Mouse (Mus musculus) adrenal gland, adult 8-10 months (tissue): ENCODE data around the gene Aifm3. TPM values are rescaled to one million over a fixed set of nuclear protein-coding genes. Genes with fewer than 3 reads are reported as not detected.

Source experiments
- DNase-seq: peaks from one replicate; pipeline ENCODE4 v3.0.0; 2022
- total RNA-seq, 4 experiments: library from RNA; stranded (reverse); gene quantifications; 2 replicates each; pipeline ENCODE4 v1.2.4; 2022

Aifm3 gene
- total RNA-seq: 10 to 100 TPM in 3 of 4 experiments, 1 to 10 TPM in 1; 7.9 to 47.0 (median 29.0) TPM

DNA sequence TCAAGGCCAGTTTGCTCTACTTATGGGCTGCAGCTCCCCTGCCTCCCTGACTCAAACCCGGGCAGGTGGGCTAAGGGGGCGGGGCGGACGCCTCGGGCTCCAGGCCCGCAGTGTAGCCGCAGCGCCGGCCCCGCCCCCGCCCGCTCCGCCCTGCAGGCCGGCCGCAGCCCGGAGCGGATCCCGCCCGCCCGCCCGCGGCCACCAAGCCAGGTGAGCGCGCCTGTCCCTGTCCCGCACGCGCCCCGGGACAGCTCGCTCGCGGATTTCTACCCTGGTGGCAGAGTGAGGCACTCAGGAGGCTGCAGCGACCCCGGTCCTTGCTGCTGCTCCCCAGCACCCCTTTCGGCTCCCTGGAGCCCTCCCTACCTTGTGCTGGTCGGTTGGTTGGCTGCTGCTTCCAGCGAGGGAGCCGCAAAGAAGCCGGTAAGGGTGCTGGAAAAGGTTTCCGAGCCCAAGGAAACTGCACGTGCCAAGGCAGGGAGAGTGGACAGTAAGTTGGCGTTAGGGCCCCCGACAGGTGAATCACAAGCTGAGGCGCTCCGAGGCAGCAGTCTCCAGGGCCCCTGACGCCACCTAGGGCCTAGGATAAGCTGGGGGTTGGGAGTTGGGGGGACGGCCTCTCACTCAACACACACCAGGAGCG is at the start of gene Aifm3:
Aifm3 (plus strand) TSS at position 143 of the 643 bp plus-strand sequence.
- no peak for DNase-seq

DNA sequence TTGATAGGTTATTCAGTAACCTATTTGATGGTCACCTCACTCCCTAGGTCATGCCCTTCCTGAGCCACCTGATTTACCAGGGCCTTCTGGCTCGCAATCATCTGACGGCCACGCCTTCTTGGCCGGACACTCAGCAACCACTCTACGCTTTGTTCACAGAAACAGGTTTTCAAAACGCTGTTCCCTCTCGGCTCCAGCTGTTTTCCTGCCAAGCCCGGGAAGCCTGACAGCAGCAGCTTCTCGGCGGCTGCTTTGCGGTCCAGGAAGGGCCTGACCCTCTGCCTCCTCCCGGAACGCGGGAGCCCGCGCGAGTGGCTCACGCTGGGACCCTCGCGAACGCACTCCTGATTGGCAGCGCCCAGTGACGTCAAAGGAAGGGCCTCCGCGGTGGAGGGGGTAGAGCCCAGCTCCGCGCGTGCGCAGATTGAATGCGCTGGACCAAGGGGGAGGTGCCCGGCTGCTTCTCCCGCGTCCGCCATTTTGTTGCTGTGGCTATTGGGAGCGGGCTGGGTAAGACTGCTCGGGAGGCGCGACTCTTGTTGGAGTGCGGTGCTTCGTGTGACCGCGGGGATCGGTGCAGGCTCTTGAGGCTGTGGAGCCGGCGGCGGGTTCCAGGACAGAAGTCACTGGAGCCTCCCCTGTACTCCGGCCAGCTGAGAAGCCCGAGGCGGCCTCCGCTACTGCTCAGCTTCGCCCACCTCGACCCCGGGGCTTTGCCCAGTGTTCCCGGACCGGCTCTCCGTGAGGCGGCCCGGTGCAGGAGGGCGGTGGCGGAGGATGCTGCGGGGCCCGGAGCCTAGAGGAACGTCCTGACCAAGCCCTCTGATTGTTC is 37.7 kb upstream of the Aifm3 start, which contains the start of gene Crkl:
Crkl (plus strand) TSS at position 447 of the 832 bp plus-strand sequence.
- peak; percentile 97 for DNase-seq

DNA sequence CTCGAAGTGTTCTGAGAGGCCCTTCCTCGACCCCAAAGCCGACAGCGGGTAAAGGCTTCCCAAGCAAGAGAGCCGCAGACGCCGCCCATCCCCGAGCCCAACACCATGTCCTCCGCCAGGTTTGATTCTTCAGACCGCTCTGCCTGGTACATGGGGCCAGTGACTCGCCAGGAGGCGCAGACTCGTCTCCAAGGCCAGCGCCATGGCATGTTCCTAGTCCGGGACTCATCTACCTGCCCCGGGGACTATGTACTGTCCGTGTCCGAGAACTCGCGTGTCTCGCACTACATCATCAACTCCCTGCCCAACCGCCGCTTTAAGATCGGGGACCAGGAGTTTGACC is 37.1 kb upstream of the Aifm3 start:
- peak; percentile 37 for DNase-seq

DNA sequence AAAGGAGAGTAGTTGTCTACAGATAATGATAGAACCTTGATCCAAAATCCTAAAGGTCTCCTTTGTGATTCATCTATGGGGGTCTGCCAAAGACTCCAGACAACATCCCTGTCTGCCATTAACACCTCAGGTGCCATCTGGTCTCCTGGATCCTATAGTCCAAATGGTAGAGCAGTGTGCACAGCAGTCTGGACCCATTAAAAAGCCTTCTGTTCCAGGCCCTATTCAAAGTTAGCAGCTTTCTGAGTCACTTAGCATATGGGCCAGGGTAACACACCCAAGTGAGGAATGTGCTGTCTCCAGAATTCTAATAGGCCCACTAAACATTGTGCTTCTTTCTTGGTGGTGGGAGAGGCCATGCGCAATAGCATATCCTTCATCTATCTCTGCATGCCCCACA is 32.5 kb upstream of the Aifm3 start:
- no peak for DNase-seq

DNA sequence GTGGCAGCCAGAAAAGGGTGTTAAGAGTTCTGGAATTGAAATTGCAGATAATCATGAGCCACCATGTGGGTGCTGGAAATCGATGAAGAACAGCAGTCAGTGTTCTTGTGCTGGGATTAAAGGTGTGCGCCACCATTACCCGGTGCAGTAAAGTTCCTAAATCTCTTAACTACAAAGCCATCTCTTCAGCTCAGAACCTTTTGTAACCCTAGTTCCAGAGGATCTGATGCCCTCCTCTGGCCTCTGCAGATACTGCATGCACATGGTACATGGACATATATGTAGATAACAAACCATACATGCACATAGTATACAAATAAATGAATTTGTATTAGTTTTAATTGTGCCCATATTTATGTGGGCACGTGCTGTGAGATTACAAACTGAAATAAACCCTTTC is 29.2 kb upstream of the Aifm3 start:
- no peak for DNase-seq

DNA sequence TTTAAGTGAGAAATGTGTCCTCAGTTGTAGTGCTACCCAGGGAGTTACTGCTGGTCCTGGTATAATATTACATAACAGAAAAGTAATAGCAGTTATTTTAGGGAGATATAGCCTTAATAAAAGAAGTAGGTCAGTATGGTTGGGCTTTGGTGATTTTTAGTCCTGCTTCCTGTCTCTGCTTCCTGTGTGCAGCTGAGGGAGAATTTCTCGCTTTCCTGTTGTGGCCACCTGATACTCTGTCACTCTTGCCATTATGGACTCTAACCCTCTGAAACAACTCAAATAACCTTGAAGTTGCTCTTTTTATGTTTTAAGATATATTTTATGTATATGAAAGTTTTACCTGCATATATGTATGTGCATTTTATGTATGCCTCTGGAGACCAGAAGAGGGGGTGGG is 27.8 kb upstream of the Aifm3 start:
- no peak for DNase-seq

DNA sequence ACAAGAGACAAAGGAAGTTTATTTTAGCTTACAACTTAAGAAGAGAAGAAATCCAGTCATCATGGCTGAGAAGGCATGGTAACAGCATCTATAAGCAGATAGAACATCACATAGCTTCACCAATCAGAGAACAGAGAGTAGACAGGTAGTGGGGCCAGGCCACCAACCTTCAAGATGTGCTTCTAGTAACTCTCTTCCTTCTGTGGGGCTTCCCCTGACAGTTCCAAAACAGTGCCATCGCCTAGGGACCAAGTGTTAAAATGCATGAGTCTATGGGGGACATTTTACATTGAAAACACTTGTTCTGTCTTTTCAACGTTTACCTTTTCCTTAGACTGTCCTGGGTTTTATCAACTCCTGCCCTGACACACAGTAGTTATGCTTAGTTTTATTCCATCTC is 26.2 kb upstream of the Aifm3 start:
- DNase-seq: no peak

DNA sequence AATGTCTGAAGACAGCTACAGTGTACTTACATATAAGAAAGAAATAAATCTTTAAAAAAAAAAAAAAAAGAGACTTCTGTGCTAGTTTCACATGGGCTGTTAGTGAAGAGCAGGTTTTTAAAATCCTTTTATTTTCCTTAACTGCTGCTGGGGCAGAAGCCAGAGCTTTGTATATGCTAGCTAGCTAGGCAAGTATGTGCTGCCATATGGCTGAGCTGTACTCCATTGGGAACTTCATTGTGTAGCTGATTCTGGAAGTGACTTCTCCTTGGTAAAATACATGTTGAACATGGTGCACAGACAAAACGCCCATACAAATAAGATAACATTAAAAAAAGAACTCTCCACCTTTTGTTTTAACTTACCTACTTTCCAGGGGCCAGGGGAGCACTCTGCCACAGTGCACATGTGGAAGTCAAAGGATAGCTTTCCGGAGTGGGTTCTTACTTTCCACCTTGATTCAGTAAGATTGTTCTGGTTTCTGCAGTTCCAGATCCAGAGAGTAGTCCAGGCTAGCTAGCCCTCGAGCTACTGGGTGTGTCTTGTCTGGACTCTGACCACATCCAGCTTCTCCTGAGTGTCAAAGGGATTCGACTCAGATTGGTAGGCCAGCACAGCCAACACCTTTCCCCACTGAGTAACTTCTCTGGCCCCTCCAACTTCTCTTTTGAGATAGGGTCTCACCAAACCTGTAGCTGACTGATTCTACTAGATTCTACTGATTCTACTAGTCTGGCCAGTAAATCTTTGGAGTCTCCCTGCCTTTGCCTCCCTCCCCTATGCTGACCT is 22.3 kb upstream of the Aifm3 start:
- DNase-seq: no peak

DNA sequence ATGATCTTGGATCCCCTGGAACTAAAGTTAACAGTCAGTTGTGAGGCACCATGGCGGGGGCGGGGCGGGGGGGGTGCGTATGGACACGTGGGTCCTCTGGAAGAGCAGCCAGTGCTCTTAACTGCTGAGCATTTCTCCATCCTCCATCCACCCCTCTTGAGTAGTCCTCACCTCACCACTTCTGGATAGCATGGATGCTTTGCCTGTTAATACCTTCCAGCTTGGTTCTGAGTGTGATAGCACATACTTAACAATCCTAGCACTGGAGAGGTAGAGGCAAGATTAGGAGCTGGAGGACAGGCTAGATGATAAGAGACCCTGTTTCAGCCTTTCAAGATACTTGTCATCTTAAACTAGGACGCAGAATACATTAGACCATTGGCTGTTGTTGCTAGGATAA is 16.9 kb upstream of the Aifm3 start:
- no peak for DNase-seq

DNA sequence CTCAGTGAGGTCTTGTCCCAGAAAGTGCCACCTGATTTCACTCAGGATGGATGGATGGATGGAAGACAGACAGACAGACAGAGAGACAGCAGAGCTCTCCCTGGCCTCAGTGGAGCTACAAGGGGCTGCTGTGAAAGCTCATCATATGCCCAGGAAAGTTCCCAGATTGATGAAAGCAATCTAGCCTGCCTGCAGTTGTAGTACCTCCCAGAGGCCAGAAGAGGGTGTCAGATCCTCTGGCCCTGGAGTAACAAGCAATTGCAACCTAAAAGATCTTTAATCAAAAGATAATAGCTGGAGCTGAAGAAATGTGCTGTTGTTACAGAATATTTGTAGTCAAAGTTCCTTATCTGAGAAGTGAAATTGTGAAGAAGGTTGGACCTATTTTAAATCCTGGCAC is 15.3 kb upstream of the Aifm3 start:
- no peak for DNase-seq

DNA sequence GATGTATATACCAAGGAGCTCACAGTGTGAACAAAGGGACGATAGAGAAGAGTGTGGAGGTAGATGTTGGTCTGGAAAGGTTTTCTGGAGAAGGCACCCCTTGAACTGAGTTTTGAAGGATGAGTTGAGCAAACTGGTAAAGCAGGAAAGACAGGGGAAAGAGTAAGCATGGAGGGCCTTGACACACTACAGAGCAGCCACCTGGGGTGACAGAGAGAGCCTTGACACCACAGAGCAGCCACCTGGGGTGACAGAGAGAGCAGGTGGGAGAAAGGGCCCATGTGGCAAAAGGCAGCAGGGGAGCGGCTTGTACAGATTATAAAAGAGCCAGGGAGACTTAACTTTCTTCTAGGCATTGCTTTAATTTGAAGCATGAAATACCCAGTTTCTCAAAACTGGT is 14.7 kb upstream of the Aifm3 start:
- DNase-seq: no peak

DNA sequence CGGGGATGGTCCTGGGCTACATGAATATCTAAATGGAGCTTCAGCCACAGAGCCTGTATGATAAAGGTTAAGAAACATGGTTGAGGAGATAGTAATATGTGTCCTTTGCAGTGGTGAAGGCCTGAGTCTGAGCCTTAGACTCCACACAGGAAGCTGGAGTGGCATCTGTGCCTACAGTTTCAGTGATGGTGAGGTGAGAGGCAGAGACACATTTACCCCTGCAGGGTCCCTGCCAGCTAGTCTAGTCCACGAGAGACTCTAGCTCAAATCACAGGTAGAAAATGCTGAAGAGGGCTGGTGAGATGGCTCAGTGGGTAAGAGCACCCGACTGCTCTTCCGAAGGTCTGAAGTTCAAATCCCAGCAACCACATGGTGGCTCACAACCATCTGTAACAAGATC is 14.1 kb upstream of the Aifm3 start:
- DNase-seq: no peak

DNA sequence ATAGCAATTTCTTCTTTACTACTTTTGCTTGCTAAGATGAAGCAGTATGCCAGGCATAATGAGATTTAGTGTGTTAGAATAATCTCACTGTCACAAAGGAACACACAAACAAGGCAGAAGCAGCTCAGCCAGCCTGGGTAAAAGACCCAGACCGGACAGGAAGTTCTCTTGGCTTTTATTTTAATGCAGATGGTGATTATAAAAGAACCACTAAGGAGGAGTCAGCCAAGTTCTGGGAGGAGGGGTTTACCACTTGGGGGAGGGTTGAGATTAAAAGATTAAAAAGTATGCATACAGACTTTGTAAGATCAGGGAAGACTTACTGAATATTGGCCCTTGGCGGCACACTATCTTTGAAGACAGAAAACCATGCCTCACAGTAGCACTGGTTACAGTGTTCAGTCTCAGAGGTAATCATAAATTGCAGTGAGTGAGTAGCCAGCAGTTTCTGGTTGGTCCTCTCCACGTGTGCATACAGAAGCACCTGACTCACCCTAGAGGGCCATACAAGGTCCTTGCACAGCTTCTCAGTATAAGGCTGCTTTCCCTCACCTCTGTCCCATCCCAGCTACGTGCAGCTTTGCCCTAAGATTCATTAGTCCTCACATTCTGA is 11.0 kb upstream of the Aifm3 start:
- DNase-seq: no peak

DNA sequence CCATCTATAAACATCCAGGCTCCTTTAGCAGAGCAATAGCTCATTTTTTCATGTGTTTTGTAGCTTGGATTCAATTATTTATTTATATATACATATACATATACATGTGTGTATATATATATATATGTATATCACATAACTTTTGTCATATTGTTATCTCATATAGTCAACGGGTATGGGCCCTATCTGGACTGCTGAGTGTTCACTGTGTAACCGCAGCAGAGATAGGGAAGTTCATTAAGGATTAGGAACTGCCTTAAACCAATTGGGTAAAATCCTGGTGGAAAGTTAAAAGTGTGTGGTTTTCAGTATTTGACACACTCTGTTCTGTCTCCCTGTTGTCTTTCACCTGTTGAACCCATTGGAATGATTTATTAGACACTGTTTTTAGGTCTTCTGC is 7.9 kb upstream of the Aifm3 start:
- DNase-seq: no peak

DNA sequence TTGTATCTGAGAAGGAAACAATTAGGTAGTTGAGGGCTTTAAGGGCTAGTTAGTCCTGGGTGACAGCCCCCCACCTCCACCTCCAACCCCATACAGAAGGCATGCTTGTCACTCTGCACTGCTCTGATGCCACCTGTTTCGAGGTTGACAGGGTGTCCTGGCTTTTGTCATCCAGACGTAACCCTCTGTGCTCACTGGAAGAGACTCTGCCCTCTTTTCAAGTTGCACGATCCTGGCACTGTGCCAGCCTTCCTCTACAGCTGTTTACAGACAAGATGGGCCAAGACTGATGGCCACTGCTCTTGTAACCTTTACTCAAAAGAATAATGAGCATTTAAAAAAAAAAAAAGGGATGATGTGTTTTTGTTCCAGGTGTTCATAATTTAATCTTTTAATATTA is 2.9 kb upstream of the Aifm3 start:
- DNase-seq: peak; percentile 33

DNA sequence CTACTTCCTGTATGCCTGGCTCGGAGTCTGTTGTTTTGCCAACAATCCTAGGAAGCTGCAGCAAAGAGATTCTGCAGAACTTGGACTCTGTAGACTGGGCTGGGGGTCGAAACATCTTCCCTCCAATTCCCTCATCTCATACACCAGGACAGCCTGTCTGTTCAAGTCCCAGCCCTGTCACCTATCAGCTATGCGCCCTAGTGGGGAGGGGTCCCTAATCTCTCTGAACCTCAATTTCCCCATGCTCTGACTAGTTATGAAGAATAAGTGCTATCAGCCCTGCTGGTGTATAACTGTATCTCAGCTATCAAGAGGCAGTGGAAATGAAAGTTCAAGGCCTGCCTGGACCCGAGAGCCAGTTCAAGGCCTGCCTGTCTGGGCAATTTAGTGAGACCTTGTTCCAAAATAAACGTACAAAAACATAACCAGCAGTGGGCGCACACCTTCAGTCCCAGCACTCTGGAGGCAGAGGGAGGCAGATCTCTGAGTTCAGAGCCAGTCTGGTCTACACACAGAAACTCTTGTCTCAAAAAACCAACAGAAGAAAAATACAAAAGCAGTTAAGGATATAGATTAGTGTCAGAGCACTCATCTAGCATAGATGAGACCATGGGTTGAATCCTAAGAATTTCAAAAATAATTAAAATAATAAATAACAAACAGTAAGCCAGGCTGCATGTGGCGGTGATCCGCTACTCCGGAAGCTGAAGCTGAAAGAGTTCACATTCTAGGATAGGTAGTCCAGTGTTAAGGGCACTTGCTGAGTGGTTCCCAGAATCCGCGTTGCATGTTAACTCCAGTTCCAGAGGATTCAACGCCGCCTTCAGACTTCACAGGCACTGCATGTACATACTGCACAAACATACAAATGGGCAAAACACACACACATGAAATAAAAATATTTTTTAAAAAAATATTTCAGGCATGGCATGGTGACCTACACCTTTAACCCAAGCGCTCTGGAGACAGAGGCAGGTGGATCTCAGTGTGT is 638 bp upstream of the Aifm3 start:
- DNase-seq: peak; percentile 53

DNA sequence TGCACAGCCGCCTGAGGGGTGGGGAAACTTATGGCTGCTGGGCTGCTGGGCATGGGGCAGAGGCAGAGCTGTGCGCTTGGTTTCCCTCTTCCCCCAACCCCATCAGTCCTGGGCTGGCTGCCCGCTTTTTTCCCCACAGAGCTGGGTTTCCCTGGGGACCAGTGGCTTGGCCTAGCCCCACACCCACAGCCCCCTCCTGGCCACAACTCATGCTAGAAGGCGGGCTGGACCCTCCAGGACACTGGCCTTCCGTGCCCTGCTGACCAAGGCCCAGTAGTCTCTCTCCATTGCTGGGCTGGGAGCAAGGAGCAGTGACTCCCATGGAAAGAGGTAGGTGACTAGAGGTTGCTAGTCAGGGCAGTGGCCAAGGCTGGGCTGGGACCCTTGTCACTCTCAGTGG is 1.7 kb downstream of the Aifm3 start:
- DNase-seq: no peak

DNA sequence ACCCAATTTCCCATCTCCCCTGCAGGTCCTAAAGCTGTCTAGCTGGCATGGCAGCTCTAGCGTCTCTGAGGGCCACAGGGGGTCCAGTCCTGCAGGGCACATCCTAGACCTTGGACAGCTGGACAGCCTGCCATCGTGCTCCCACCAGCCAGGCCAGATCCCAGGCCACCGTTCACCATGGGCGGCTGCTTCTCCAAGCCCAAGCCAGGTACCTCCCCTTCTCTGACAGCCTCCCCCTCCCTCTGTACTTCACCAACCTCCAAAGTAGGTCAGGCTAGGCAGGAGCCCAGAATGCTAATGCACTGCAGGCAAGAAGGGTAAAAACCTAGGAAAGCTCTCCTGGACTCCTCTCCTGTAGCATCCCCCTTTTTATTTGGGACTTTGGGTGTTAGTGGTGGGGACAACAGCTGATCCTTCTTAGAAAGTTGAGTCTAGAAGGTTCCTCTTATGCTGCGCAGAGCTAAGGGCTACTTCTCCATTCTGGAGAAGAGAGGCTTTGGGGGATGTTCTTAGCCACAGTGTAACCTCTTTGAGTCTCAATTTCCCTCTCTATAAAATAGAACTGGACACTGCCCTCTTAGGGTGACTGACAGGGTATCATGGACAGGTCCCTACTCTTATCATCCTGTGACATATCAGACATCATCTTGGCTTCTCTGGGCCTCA is 2.6 kb downstream of the Aifm3 start:
- no peak for DNase-seq

DNA sequence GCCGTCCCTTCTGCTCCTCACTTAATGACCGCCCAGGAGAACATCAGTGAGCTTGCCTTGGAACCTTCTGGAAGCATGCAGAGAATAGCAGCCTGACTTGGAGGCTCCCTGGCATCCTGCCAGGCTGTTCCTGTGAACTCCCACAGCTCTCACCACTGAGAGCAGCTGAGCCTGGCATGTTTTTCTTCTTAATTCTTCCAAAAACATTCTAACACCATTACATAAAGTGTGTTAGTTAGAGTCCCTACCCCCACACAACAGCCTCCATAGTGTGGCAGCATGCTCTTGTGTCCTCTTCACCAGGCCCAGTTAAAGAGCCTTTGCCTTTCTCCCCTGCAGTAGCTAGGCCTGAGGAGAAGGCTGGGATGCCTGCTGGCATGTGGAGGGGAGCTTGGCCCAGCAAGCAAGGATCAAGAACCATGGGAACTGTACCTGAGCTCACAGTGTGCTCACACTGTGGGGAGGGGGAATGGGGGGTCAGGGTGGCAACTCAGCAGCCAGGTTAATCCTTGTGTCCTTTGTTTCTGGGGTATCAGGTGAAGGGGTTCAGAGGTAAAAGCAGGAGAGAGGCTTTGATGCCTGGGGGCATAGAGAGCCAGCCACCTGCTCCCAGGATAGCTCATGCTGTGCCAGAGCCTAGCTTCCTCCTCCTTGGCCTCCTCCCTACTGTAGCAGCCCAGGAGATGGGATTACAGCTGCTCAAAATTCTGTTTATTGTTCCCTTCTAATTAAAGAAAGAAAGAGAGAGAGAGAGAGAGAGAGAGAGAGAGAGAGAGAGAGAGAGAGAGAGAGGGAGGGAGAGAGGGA is 7.3 kb downstream of the Aifm3 start:
- no peak for DNase-seq

DNA sequence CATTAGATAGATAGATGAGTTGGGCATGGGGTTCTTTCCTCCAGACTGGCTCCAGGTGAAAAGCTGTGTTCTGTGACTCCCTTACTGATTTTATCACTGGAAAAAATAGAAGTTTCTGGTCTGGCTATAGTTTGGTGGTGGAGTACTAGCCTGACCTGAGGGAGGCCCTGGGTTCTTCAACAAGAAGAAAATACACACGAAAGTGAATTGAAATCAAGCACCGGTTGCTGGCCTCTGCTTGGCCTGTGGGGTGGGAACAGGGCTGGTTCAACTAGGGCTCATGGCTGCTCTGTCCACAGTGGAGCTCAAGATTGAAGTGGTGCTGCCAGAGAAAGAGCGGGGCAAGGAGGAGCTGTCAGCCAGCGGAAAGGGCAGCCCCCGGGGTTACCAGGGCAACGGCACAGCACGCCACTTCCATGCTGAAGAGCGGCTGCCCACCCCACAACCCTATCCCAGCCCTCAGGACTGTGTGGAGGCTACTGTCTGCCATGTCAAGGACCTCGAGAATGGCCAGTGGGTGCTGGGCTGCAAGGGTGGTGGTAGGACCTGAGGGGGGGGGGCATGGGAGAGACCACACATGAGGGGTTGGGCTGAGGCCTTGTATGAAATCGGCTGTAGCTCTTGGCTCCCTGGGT is 10.0 kb downstream of the Aifm3 start:
- no peak for DNase-seq
